ENCODE assay signal across 8 mouse cellular contexts in the genomic region with DNA sequence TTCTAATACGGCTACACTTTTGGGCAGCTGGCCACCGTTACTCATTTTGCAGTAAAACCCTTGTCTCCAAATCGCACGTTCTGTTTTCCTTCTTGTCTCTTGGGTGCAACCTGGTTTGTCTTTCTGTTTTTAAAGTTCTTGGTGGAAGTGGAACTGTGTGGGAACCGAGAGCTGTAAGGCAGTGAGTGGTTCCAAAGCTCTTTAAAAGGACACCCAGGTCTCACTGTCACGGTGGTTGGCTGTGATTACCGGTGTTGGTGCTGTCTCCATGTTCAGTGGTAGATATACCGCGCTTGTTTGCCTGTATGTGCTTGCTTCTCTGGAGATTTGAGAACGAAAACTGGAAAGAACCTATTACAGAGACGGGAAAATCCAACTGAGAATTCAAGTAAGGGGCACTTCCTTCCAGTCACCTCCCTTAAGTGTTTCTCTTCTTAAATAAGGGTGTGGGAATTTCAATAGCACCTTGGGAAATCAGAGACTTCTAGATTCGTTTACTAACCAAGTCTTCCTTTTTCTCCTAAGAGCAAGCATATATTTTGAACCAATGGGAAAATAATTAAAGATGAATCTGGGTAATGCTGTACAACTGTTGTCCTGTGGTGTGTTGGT. TPM values are rescaled to one million over a fixed set of nuclear protein-coding genes. Genes with fewer than 3 reads are reported as not detected.
DNase-seq lines count a peak whose midpoint lies in the region; ATAC-seq and TF ChIP-seq lines count a peak whose summit lies in the region.

No protein-coding gene starts in this region.

- no peak for TF ChIP-seq CTCF in left cerebral cortex, adult 2 months (IDR thresholded peaks at IDR 0.05)

- intact Hi-C loops in left cerebral cortex, adult 2 months (cut with DNase I) = loop anchor here (5.0 kb wide), 1 partner anchor 46 kb away; no protein-coding TSS in a partner anchor

- ATAC-seq in embryonic facial prominence, embryonic 11.5 days (replicated peaks; ENCODE audit: insufficient number of reproducible peaks, low FRiP score, low TSS enrichment, low read depth) = no peak
- ATAC-seq in hindbrain, embryonic 14.5 days (ENCODE audit: low FRiP score) = no peak
- ATAC-seq in midbrain, embryonic 11.5 days (ENCODE audit: low FRiP score) = 0 out of 2 replicates have a peak, but pooled peaks have one; percentile 14

- no peak overlapping the region for H3K27ac ChIP-seq in left cerebral cortex, adult 2 months
- no peak overlapping the region for H3K27ac ChIP-seq in embryonic facial prominence, embryonic 11.5 days (replicated peaks; ENCODE audit: low read depth, low read length)
- H3K27ac ChIP-seq in hindbrain, embryonic 14.5 days = no peak overlapping the region
- no peak overlapping the region for H3K27ac ChIP-seq in midbrain, embryonic 11.5 days (ENCODE audit: low read depth, low read length)

- peak overlapping the region; percentile 74 for H3K4me2 ChIP-seq in embryonic facial prominence, embryonic 11.5 days (ENCODE audit: low read depth, low read length)
- H3K4me2 ChIP-seq in hindbrain, embryonic 14.5 days (replicated peaks) = peak overlapping the region; percentile 93
- H3K4me2 ChIP-seq in midbrain, embryonic 11.5 days = peak overlapping the region; percentile 86

- DNase-seq in left cerebral cortex, adult 2 months (ENCODE audit: extremely low spot score in 1 of 2, low spot score in 2 of 2) = peak in 1 of 2 experiments; percentile 10
- DNase-seq in left cerebral cortex, adult 11 months (ENCODE audit: low spot score) = no peak
- DNase-seq in embryonic facial prominence, embryonic 11.5 days (ENCODE audit: low spot score) = no peak
- DNase-seq in hindbrain, embryonic 14.5 days (ENCODE audit: low spot score) = peak; percentile 32
- DNase-seq in midbrain, embryonic 11.5 days (ENCODE audit: low spot score, missing footprints) = no peak
- no peak for DNase-seq in yolk sac, embryonic 10.5 days (ENCODE audit: low spot score)
- no peak for DNase-seq in testis, postnatal 14 days (ENCODE audit: low spot score)
- DNase-seq in thymus, adult 18-20 months = no peak

- WGBS in embryonic facial prominence, embryonic 11.5 days = 5% methylated on average over 12 of the region's 12 CpGs
- WGBS in hindbrain, embryonic 14.5 days = 6% methylated on average over 12 of the region's 12 CpGs
- 4% methylated on average over 12 of the region's 12 CpGs for WGBS in midbrain, embryonic 11.5 days

- no peaks in the 10 kb centered on the region for H3K4me1 ChIP-seq in embryonic facial prominence, embryonic 11.5 days (ENCODE audit: control insufficient read depth, insufficient read depth, low read length)
- peaks cover 7% of the 10 kb centered on the region for H3K4me1 ChIP-seq in hindbrain, embryonic 14.5 days (replicated peaks; ENCODE audit: control insufficient read depth, insufficient read depth, low read length)
- peaks cover 2% of the 10 kb centered on the region; the same call in 1 of the 2 replicates for H3K4me1 ChIP-seq in midbrain, embryonic 11.5 days (ENCODE audit: control insufficient read depth, insufficient read depth, low read length)

- peak overlapping the region; percentile 66 for H3K4me3 ChIP-seq in left cerebral cortex, adult 2 months
- peak overlapping the region; percentile 37 for H3K4me3 ChIP-seq in embryonic facial prominence, embryonic 11.5 days (ENCODE audit: low read depth, low read length)
- H3K4me3 ChIP-seq in hindbrain, embryonic 14.5 days (replicated peaks; ENCODE audit: low read length) = peak overlapping the region; percentile 62
- peak overlapping the region; percentile 55 for H3K4me3 ChIP-seq in midbrain, embryonic 11.5 days (ENCODE audit: low read depth, low read length)

- H3K36me3 ChIP-seq in embryonic facial prominence, embryonic 11.5 days (replicated peaks; ENCODE audit: control insufficient read depth, insufficient read depth, low read depth, low read length) = no peaks in the 10 kb centered on the region
- no peaks in the 10 kb centered on the region for H3K36me3 ChIP-seq in hindbrain, embryonic 14.5 days (replicated peaks; ENCODE audit: control insufficient read depth, insufficient read depth)
- no peaks in the 10 kb centered on the region for H3K36me3 ChIP-seq in midbrain, embryonic 11.5 days (ENCODE audit: control insufficient read depth, insufficient read depth, low read length)

- no peaks in the 10 kb centered on the region for H3K27me3 ChIP-seq in embryonic facial prominence, embryonic 11.5 days (ENCODE audit: control insufficient read depth, insufficient read depth, low read length)
- no peaks in the 10 kb centered on the region for H3K27me3 ChIP-seq in hindbrain, embryonic 14.5 days (ENCODE audit: control insufficient read depth, insufficient read depth, low read length)
- H3K27me3 ChIP-seq in midbrain, embryonic 11.5 days (ENCODE audit: control insufficient read depth, insufficient read depth, low read length) = no peaks in the 10 kb centered on the region

- no peaks in the 10 kb centered on the region for H3K9me3 ChIP-seq in embryonic facial prominence, embryonic 11.5 days (replicated peaks; ENCODE audit: control insufficient read depth, low read length)
- no peaks in the 10 kb centered on the region for H3K9me3 ChIP-seq in hindbrain, embryonic 14.5 days (ENCODE audit: control insufficient read depth, low read length)
- no peaks in the 10 kb centered on the region for H3K9me3 ChIP-seq in midbrain, embryonic 11.5 days (ENCODE audit: control insufficient read depth, low read length)

- no peak overlapping the region for H3K9ac ChIP-seq in embryonic facial prominence, embryonic 11.5 days (replicated peaks; ENCODE audit: low read length)
- peak overlapping the region; percentile 62; the same call in 1 of the 2 replicates for H3K9ac ChIP-seq in hindbrain, embryonic 14.5 days
- no peak overlapping the region for H3K9ac ChIP-seq in midbrain, embryonic 11.5 days (ENCODE audit: low read length)

RNA-seq across cellular contexts. Expression of a gene that starts 0.5 kb away (rescaled TPM):
- total RNA-seq in left cerebral cortex, adult 2 months (2021) = 1 to 10 TPM; 6.0 to 6.1 TPM
- polyA plus RNA-seq in embryonic facial prominence, embryonic 11.5 days (2014; fragmentation: Nextera tagmentation; extraction: Ambion mirVana) = 27.5 and 30.5 TPM in 2 replicates
- polyA plus RNA-seq in hindbrain, embryonic 14.5 days (2014; fragmentation: Nextera tagmentation; extraction: Ambion mirVana) = 16.3 and 16.4 TPM in 2 replicates
- polyA plus RNA-seq in midbrain, embryonic 11.5 days (2014; fragmentation: Nextera tagmentation; extraction: Ambion mirVana) = 30.9 and 34.7 TPM in 2 replicates

RNA-seq across cellular contexts. Expression of a gene that starts 0.7 kb away (rescaled TPM):
- total RNA-seq in left cerebral cortex, adult 2 months (2021) = not detected
- 0.21 TPM in 1 of 2 replicates, not detected in the other for polyA plus RNA-seq in embryonic facial prominence, embryonic 11.5 days (2014; fragmentation: Nextera tagmentation; extraction: Ambion mirVana)
- not detected in 2 replicates for polyA plus RNA-seq in hindbrain, embryonic 14.5 days (2014; fragmentation: Nextera tagmentation; extraction: Ambion mirVana)
- 0.08 and 0.10 TPM in 2 replicates for polyA plus RNA-seq in midbrain, embryonic 11.5 days (2014; fragmentation: Nextera tagmentation; extraction: Ambion mirVana)
